Mouse (Mus musculus) right cerebral cortex, adult 18-20 months (tissue): ENCODE data around the gene Thy1.
A peak's percentile ranks its signal among the peaks of the same experiment; 100 is the strongest.

Source experiments
- DNase-seq: peaks from one replicate; pipeline ENCODE4 v3.0.0; 2022; ENCODE audit warnings: mixed read lengths

Thy1 gene

DNA sequence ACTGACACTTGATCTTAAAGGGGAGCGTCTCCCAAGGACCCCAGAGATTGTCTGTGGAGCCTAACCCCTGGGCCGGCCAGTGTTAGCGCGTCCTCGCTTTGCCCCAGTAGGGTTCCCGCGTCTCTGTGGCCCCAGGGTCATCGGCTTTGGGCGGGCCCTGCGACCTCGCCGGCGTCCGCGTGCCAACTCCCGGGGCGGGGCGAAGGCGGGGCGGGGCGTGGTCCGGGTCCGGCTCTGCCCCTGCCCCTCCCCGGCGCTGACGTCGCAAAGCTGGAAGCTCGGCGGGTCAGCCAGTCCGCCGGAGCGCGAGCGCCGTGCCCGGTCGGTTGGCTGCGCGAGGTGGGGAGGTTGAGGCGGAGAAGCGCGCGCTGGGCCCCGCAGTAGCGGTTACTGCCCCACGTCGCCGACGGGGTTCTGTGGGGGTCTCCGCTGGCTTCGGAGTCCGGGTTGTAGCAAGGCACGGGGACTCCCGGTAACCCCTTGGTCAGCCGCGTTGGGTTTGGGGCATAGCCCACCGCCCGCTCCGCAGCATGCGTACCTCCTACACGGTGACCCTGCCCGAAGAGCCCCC, 41.6 kb downstream of the Thy1 start:
- DNase-seq, result peak; percentile 93

DNA sequence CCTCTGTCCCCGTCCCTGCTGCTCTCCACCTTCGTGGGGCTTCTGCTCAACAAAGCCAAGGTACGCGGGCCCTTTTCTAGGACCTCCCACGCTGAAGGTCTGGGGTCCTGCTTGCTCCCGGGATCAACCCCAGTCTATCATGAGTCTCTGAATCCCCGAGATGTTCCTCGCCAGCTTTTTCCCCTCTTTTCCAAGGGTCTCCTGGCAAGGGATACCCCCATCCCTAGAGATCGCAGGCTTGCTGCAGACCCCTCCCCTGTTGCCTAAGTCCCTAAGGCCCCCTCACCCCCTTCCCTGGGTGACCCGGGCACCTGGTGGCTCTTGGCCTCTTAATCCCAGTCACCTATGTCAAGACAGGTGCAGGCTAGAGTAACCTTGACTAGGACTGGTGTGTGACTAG, 42.1 kb downstream of the Thy1 start:
- DNase-seq, result no peak

DNA sequence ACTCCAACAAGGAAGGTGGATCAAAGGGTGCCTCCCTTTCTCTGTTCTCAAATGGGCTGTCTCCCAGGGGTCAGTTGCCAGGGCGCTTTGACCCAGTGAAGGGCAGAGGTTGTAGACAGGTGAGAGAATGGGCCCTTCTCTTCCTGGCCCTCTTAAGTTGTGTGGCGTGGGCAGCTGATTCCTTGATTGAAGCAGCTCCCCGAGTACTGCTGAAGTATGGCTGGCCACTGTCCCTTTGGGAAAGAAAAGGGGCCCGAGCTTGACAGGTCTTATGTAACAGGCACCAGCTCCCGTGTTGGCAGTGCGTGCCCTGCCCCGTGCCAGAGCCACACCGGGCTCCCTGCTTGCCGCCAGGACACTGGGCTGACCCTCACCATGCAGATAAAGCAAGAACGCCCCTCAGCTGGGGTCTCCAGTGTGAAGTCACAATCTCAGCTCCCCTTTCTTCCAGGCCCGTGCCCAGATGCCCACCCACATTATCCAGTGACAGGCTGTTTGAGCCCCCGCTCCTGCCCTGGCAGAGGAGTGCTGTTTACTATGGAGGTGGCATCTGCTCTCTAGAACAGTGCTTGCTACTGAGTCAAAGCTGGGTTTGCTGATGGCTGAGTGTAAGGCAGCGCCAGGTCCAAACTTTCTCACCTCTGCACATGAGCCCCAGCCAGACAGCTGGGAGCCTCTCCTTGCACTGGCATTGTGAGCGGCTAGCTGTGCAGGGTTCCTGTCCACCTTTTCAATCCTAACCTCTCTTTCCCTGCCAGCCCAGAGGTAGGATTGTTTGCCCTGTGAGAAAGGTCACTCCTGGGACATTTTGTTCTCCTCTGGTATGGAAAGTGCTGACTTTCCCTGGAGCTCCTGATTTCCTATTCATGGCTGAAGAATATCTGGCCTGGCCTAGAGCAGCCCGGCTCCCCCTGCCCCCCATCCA, 42.8 kb downstream of the Thy1 start:
- peak; percentile 79 for DNase-seq

DNA sequence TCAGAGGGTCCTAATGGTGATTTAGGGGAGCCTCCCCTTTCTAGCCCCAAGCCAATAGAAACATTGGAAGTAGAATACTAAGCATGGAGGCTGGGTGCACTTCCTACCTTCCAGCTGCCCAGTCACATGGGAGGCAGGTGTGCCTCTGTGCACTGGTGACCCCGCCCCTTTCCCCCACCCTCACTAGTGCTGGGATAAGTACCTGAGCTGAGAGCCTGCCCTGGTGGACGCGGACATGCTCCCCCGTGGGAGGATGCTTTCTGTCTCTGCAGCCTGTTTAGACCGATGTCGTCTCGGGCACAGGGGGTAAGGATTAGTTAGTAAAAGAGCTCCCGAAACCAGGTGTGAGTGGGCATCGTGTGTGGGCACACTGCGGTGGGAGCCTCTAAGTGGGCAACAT, 43.8 kb downstream of the Thy1 start:
- no peak for DNase-seq

DNA sequence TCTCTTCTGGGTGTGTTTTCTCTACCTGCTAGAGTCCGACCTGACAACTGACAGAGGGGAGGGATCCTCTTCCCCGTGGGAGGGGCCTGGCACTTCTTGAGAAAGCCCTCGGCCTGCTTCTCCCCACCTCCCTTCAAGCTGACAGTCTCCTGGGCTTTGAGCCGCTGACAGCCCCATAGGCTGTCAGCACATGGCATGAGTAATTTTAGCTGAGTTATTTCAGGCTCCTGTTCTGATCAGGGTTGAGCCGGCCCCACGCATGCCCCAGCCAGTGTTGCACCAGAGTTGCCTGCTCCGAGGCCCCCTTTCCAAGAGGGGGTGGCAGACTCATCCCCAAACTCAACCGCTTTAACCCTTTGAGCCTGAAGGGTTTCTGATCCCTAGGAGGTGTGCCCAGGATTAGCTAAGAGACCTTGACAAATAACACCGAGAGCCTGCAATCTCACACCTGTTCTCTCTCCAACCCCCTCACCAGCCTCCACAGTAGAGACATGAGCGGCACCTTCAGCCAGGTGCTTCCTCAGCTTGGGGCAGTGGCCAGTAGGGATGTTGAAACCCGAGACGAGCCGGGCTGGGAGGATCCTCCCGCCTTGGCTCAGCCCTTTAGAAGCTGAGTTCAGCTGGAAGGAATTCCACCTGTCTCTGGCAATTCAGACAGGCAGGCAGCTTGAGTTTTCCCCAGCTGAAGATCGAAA, 44.7 kb downstream of the Thy1 start:
- peak; percentile 77 for DNase-seq

DNA sequence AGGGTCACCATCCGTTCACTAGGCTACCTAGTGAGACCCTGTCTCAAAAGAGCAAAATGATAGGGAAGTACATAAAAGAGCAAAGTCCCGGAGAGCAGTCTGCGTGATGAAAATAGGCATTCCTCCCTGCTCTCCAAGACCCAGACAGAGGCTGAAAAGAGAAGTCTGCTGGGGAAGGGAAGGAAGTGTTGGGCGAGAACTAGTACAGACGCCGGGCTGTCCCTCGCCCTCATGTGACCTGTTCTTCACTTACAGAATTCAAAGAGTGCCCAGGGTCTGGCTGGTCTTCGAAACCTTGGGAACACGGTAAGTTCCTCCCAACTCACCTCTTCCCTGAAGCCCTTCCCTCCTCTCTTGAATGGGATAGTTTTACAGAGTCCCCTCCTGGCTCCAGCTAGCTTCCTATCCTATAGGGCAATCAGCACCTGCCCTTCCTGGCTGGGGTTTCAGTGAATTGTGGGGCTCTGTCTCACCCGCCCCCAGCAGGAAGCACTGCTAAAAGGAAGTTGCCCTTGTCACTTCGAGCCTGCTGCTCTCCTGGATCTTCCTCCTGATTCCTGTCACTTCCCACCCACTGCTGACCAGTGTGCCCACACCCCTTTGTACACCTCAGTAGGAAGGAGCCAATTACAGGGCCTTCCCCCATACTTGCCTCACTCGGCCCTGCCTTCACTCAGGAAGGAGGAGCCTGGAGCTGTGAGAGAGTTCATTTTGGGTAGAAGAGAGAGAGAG, 45.9 kb downstream of the Thy1 start:
- no peak for DNase-seq

DNA sequence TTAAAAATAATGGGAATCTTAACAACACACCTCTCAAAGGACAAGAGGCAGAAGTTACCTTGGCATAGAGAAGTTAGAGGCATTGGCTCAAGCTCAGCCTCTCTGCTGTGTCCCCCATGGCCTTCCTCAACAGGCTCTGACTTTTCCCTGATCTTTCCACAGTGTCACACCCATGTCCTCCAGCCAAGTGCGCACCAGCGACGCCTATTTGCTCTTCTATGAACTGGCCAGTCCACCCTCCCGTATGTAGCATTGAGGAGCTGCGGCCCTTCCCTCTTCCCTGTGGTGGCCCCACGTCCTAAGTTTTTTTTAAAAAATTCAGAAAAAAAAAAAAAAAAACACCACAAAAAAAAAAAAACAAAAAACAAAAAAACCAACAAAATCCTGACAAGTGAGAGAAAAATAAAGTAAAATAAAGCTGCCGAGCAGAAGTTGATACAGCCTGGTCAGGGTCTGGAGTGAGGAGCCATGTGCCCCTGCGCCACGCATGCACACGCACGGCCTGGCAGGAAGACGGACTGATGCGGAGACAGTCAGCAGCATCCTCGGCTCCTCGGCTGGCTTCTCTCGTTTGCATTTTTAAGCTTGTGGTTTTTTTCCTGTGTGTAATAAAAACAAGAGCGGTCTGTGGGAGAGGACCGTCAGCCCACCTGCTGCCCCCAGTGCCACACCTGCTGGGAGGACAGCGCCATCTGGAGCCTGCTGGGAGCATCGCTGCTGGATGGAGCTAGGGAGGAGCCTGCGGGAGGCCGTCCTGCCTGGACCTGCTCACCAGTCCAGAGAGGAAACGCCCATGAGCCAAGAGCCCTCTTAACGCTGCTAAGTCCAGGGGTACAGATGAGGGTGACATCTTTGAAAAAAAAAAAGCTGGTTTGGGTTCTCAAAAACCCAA, 50.7 kb downstream of the Thy1 start:
- peak; percentile 90 for DNase-seq

DNA sequence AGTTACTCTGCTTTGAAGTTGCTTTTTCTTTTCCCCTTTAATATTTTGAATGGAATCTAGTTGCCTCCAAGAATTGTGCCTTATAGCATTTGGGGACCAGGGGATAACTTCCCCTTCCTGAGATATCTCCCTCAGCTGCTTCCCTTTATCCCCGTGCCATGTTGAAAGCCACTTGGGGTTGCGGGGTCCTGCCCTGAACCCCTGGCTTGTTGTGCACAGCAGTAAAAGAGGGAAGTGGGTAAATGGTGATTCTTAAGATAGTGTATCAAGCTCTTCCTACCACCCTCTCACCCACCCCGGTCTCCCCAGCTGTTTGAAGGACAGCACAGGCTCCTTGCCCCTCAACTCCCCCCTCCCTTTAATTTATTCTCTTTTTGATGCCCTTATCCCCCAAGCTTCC, 51.6 kb downstream of the Thy1 start:
- DNase-seq, result no peak

DNA sequence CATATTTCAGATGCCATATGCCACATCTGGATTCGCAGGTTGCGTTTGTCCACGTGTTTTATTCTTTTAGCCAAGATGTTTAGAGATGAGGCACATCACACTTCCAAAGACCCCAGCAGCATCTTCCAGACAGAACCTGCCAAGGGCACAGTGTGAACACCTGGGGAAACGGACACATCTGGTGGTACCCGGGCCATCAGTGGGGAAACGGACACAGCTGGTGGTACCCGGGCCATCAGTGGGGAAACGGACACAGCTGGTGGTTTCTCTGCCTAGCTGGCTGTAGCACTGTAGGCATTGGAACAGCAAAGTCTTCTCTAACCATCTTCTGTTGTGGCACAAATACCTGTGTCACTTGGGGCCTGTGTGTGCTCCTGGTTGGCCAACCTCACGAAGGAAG, 52.6 kb downstream of the Thy1 start:
- DNase-seq, result no peak

DNA sequence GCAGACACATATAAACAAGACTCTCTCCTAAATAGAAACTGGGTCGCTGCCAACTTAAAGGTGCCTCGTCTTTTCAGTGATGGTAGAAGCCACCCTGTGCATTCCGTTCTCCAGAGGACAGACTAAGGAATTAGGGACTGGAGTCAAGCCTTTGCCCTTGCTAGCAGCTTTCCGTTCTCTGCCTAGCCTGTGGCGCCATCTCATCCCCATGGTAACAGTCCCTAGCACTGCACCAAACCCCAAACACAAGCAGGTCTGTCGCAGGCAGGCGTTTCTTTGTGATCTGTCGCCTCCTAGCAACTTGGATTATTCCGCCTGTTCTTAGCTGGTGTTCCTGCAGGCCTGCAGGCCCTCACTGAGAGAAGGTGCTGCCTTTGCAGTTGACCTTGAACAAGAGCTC, 53.4 kb downstream of the Thy1 start:
- DNase-seq, result peak; percentile 66
